Mouse (Mus musculus) midbrain, embryonic 13.5 days (tissue): ENCODE data around the gene Kirrel3. TPM values are rescaled to one million over a fixed set of nuclear protein-coding genes. Genes with fewer than 3 reads are reported as not detected.

ENCODE experiments used
- ATAC-seq: fragments of 200-750 bp; cut with Nextera tagmentation; 2 replicates; pipeline ENCODE4 v1.8.0; 2017; ENCODE audit warnings: mild to moderate bottlenecking, moderate TSS enrichment, moderate library complexity
- H3K27ac ChIP-seq: fragments of 300-500 bp; sonication (generic); 2 replicates; pipeline ENCODE4 v1.5.1; 2015; ENCODE audit warnings: inconsistent platforms, mild to moderate bottlenecking, moderate library complexity
- H3K27me3 ChIP-seq: fragments of 300-500 bp; sonication (generic); 2 replicates; pipeline ENCODE4 v1.6.1; 2015; ENCODE audit warnings: mild to moderate bottlenecking, inconsistent platforms
- H3K36me3 ChIP-seq: fragments of 300-500 bp; sonication (generic); 2 replicates; pipeline ENCODE4 v1.6.1; 2015; ENCODE audit warnings: mild to moderate bottlenecking, inconsistent platforms
- H3K4me1 ChIP-seq: fragments of 300-500 bp; sonication (generic); replicated peaks from 2 replicates; pipeline ENCODE4 v1.6.1; 2015; ENCODE audit warnings: inconsistent platforms
- H3K4me2 ChIP-seq: fragments of 300-500 bp; sonication (generic); replicated peaks from 2 replicates; pipeline ENCODE4 v1.6.1; 2015; ENCODE audit warnings: moderate library complexity, mild to moderate bottlenecking, inconsistent platforms
- H3K4me3 ChIP-seq: fragments of 300-500 bp; sonication (generic); replicated peaks from 2 replicates; pipeline ENCODE4 v1.5.1; 2015; ENCODE audit warnings: mild to moderate bottlenecking, inconsistent platforms
- H3K9ac ChIP-seq: fragments of 300-500 bp; sonication (generic); replicated peaks from 2 replicates; pipeline ENCODE4 v1.6.1; 2015; ENCODE audit warnings: mild to moderate bottlenecking, inconsistent platforms
- H3K9me3 ChIP-seq: fragments of 300-500 bp; sonication (generic); 2 replicates; pipeline ENCODE4 v1.6.1; 2016; ENCODE audit warnings: mild to moderate bottlenecking, inconsistent platforms
- WGBS: fragments of 180-500 bp; shearing (Covaris S2); methylation state at CpG from one replicate; pipeline ENCODE4 v1.1.7; 2015; 5-methylcytosine and 5-hydroxymethylcytosine counted together
- polyA plus RNA-seq: library from polyadenylated mRNA; unstranded; fragments of >200 nt; fragmentation: Nextera tagmentation; extraction: Ambion mirVana; gene quantifications from 2 replicates; pipeline ENCODE4 v1.2.1, GENCODE M21; 2015

Gene Kirrel3
- polyA plus RNA-seq, 1 experiment from 2014 or later: 24.0 TPM

- Histone ChIP-seq H3K4me1 (peaks cover 42% of the 10 kb centered on the region), H3K9ac (no peak overlapping the region), H3K27ac (peak overlapping the region; percentile 36; the same call in 1 of the 2 replicates), H3K9me3 (no peaks in the 10 kb centered on the region), H3K4me2 (no peak overlapping the region), H3K27me3 (no peaks in the 10 kb centered on the region), H3K4me3 (no peak overlapping the region), H3K36me3 (no peaks in the 10 kb centered on the region)
- no peak for ATAC-seq
Observed at GRCm38 (mm10) chr9:34947717-34948116, 462.0 kb downstream of the Kirrel3 start.

- Histone ChIP-seq H3K27me3 (no peaks in the 10 kb centered on the region), H3K4me2 (no peak overlapping the region), H3K27ac (peak overlapping the region; percentile 10; the same call in 1 of the 2 replicates), H3K9ac (no peak overlapping the region), H3K4me3 (no peak overlapping the region), H3K36me3 (no peaks in the 10 kb centered on the region), H3K9me3 (no peaks in the 10 kb centered on the region), H3K4me1 (peaks cover 30% of the 10 kb centered on the region)
- ATAC-seq: peak; percentile 31; the same call in 1 of the 2 replicates
- 48% methylated on average over 11 of the region's 11 CpGs for WGBS
Observed at GRCm38 (mm10) chr9:34953420-34953819, 467.7 kb downstream of the Kirrel3 start.

- H3K9me3 ChIP-seq: no peaks in the 10 kb centered on the region
- ATAC-seq: peak; percentile 32; the same call in 1 of the 2 replicates
- no peak overlapping the region for H3K27ac ChIP-seq
- no peaks in the 10 kb centered on the region for H3K36me3 ChIP-seq
- no peak overlapping the region for H3K4me2 ChIP-seq
- H3K4me1 ChIP-seq: peaks cover 25% of the 10 kb centered on the region
- H3K4me3 ChIP-seq: no peak overlapping the region
- H3K9ac ChIP-seq: no peak overlapping the region
- WGBS: 58% methylated on average over 5 of the region's 5 CpGs
- H3K27me3 ChIP-seq: no peaks in the 10 kb centered on the region
Observed at GRCm38 (mm10) chr9:34954212-34954611, 468.5 kb downstream of the Kirrel3 start.

GRCm38 (mm10) chr9:34956512-34956911, 470.8 kb downstream of the Kirrel3 start:
- Histone ChIP-seq H3K36me3 (no peaks in the 10 kb centered on the region), H3K9ac (no peak overlapping the region), H3K4me3 (no peak overlapping the region), H3K27ac (no peak overlapping the region), H3K4me1 (peaks cover 25% of the 10 kb centered on the region), H3K27me3 (no peaks in the 10 kb centered on the region), H3K4me2 (no peak overlapping the region), H3K9me3 (no peaks in the 10 kb centered on the region)
- 84% methylated on average over 3 of the region's 3 CpGs for WGBS
- no peak for ATAC-seq

GRCm38 (mm10) chr9:34957691-34958090, 472.0 kb downstream of the Kirrel3 start:
- Histone ChIP-seq H3K27ac (no peak overlapping the region), H3K4me1 (peaks cover 20% of the 10 kb centered on the region), H3K4me2 (no peak overlapping the region), H3K4me3 (no peak overlapping the region), H3K36me3 (no peaks in the 10 kb centered on the region), H3K9me3 (no peaks in the 10 kb centered on the region), H3K27me3 (0 out of 2 replicates have a peak, but pooled peaks cover 2% of the 10 kb centered on the region), H3K9ac (no peak overlapping the region)
- WGBS: 80% methylated on average over 6 of the region's 6 CpGs
- ATAC-seq: no peak

- Histone ChIP-seq H3K9ac (no peak overlapping the region), H3K36me3 (no peaks in the 10 kb centered on the region), H3K27me3 (0 out of 2 replicates have a peak, but pooled peaks cover 2% of the 10 kb centered on the region), H3K9me3 (no peaks in the 10 kb centered on the region), H3K27ac (no peak overlapping the region), H3K4me2 (no peak overlapping the region), H3K4me3 (no peak overlapping the region), H3K4me1 (peaks cover 15% of the 10 kb centered on the region)
- WGBS: 86% methylated on average over 5 of the region's 5 CpGs
- no peak for ATAC-seq
Observed at GRCm38 (mm10) chr9:34958183-34958830, 472.6 kb downstream of the Kirrel3 start.

- peaks cover 27% of the 10 kb centered on the region for H3K4me1 ChIP-seq
- 65% methylated on average over 12 of the region's 12 CpGs for WGBS
- peak overlapping the region; percentile 36; the same call in 1 of the 2 replicates for H3K27ac ChIP-seq
- H3K36me3 ChIP-seq: no peaks in the 10 kb centered on the region
- H3K4me2 ChIP-seq: no peak overlapping the region
- ATAC-seq: no peak
- 0 out of 2 replicates have a peak, but pooled peaks cover 2% of the 10 kb centered on the region for H3K27me3 ChIP-seq
- no peaks in the 10 kb centered on the region for H3K9me3 ChIP-seq
- no peak overlapping the region for H3K4me3 ChIP-seq
- H3K9ac ChIP-seq: no peak overlapping the region
Observed at GRCm38 (mm10) chr9:34960736-34961135, 475.0 kb downstream of the Kirrel3 start.

GRCm38 (mm10) chr9:34961171-34961570, 475.5 kb downstream of the Kirrel3 start:
- WGBS: 72% methylated on average over 14 of the region's 14 CpGs
- Histone ChIP-seq H3K27ac (peak overlapping the region; percentile 36; the same call in 1 of the 2 replicates), H3K4me1 (peaks cover 27% of the 10 kb centered on the region), H3K4me2 (no peak overlapping the region), H3K9ac (no peak overlapping the region), H3K36me3 (no peaks in the 10 kb centered on the region; the same call in 1 of the 2 replicates), H3K4me3 (no peak overlapping the region), H3K27me3 (0 out of 2 replicates have a peak, but pooled peaks cover 2% of the 10 kb centered on the region), H3K9me3 (no peaks in the 10 kb centered on the region)
- no peak for ATAC-seq

GRCm38 (mm10) chr9:34962251-34962650, 476.6 kb downstream of the Kirrel3 start:
- Histone ChIP-seq H3K27me3 (0 out of 2 replicates have a peak, but pooled peaks cover 2% of the 10 kb centered on the region), H3K9me3 (no peaks in the 10 kb centered on the region), H3K36me3 (no peaks in the 10 kb centered on the region; the same call in 1 of the 2 replicates), H3K4me1 (peaks cover 27% of the 10 kb centered on the region), H3K4me3 (no peak overlapping the region), H3K4me2 (no peak overlapping the region), H3K9ac (no peak overlapping the region), H3K27ac (no peak overlapping the region)
- 92% methylated on average over 4 of the region's 4 CpGs for WGBS
- ATAC-seq: no peak

- H3K27me3 ChIP-seq: 0 out of 2 replicates have a peak, but pooled peaks cover 2% of the 10 kb centered on the region
- H3K36me3 ChIP-seq: no peaks in the 10 kb centered on the region; the same call in 1 of the 2 replicates
- H3K9me3 ChIP-seq: no peaks in the 10 kb centered on the region
- no peak overlapping the region for H3K4me2 ChIP-seq
- no peak for ATAC-seq
- 73% methylated on average over 3 of the region's 3 CpGs for WGBS
- H3K4me1 ChIP-seq: peaks cover 27% of the 10 kb centered on the region
- H3K9ac ChIP-seq: no peak overlapping the region
- H3K4me3 ChIP-seq: no peak overlapping the region
- H3K27ac ChIP-seq: no peak overlapping the region
Observed at GRCm38 (mm10) chr9:34963593-34963992, 477.9 kb downstream of the Kirrel3 start.

GRCm38 (mm10) chr9:34964172-34965040, 478.7 kb downstream of the Kirrel3 start:
- 66% methylated on average over 14 of the region's 14 CpGs for WGBS
- Histone ChIP-seq H3K27ac (peak overlapping the region; percentile 74), H3K4me2 (no peak overlapping the region), H3K4me3 (no peak overlapping the region), H3K36me3 (no peaks in the 10 kb centered on the region; the same call in 1 of the 2 replicates), H3K9ac (no peak overlapping the region), H3K27me3 (0 out of 2 replicates have a peak, but pooled peaks cover 2% of the 10 kb centered on the region), H3K4me1 (peaks cover 27% of the 10 kb centered on the region), H3K9me3 (no peaks in the 10 kb centered on the region)
- ATAC-seq: peak; percentile 37

- H3K9me3 ChIP-seq: no peaks in the 10 kb centered on the region
- ATAC-seq: peak; percentile 87
- no peak overlapping the region for H3K9ac ChIP-seq
- H3K36me3 ChIP-seq: no peaks in the 10 kb centered on the region; the same call in 1 of the 2 replicates
- H3K4me2 ChIP-seq: no peak overlapping the region
- no peak overlapping the region for H3K4me3 ChIP-seq
- 0 out of 2 replicates have a peak, but pooled peaks cover 2% of the 10 kb centered on the region for H3K27me3 ChIP-seq
- peak overlapping the region; percentile 74 for H3K27ac ChIP-seq
- WGBS: 8% methylated on average over 4 of the region's 4 CpGs
- H3K4me1 ChIP-seq: peaks cover 32% of the 10 kb centered on the region
Observed at GRCm38 (mm10) chr9:34965041-34965415, 479.3 kb downstream of the Kirrel3 start.
